Mouse (Mus musculus) limb, embryonic 15.5 days (tissue): ENCODE measurements around the gene Mfap2. TPM values are rescaled to one million over a fixed set of nuclear protein-coding genes. Genes with fewer than 3 reads are reported as not detected.
A peak's percentile ranks its signal among the peaks of the same experiment; 100 is the strongest.

Experiments used
- ATAC-seq: fragments of 200-750 bp; cut with Nextera tagmentation; 2 replicates; pipeline ENCODE4 v1.8.0; 2017; ENCODE audit warnings: low read depth, moderate TSS enrichment; ENCODE audit not compliant: insufficient number of reproducible peaks, low FRiP score, low TSS enrichment
- H3K27ac ChIP-seq: fragments of 300-500 bp; sonication (generic); 2 replicates; pipeline ENCODE4 v1.5.1; 2015; ENCODE audit warnings: moderate library complexity, mild to moderate bottlenecking, inconsistent platforms
- H3K27me3 ChIP-seq: fragments of 300-500 bp; sonication (generic); 2 replicates; pipeline ENCODE4 v1.6.1; 2015; ENCODE audit warnings: inconsistent platforms
- H3K36me3 ChIP-seq: fragments of 300-500 bp; sonication (generic); 2 replicates; pipeline ENCODE4 v1.6.1; 2015; ENCODE audit warnings: inconsistent platforms
- H3K4me1 ChIP-seq: fragments of 300-500 bp; sonication (generic); 2 replicates; pipeline ENCODE4 v1.6.1; 2015; ENCODE audit warnings: inconsistent platforms
- H3K4me2 ChIP-seq: fragments of 300-500 bp; sonication (generic); 2 replicates; pipeline ENCODE4 v1.6.1; 2015; ENCODE audit warnings: mild to moderate bottlenecking, inconsistent platforms
- H3K4me3 ChIP-seq: fragments of 300-500 bp; sonication (generic); 2 replicates; pipeline ENCODE4 v1.5.1; 2015; ENCODE audit warnings: mild to moderate bottlenecking, inconsistent platforms
- H3K9ac ChIP-seq: fragments of 300-500 bp; sonication (generic); 2 replicates; pipeline ENCODE4 v1.6.1; 2015; ENCODE audit warnings: inconsistent platforms
- H3K9me3 ChIP-seq: fragments of 300-500 bp; sonication (generic); 2 replicates; pipeline ENCODE4 v1.6.1; 2016; ENCODE audit warnings: inconsistent platforms
- WGBS: fragments of 180-500 bp; shearing (Covaris S2); methylation state at CpG from one replicate; pipeline ENCODE4 v1.1.7; 2015; 5-methylcytosine and 5-hydroxymethylcytosine counted together
- polyA plus RNA-seq: library from polyadenylated mRNA; unstranded; fragments of >200 nt; fragmentation: Nextera tagmentation; extraction: Ambion mirVana; gene quantifications from 2 replicates; pipeline ENCODE4 v1.2.1, GENCODE M21; 2015

Mfap2 gene
- 958 and 1,066 TPM in 2 replicates for polyA plus RNA-seq

DNA sequence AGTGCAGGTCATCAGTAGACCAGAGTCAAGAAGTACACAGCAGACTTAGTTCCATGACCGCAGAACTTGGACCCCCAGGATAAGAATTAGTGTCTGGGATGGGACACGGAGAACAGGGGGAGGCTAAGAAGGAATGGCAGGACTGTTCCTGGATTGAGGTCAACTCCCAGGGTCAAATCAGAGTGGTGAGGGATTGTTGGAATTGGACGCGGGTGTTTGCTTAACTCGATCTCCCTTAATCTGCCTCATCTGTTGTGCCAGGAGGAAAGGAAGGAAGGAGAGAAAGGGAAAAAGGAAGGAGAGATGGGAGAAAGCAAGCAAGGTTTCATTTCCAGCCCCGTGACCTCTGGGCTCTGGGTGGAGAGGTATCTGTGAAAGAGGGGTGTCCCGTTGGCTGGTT lies at the start of gene Mfap2:
Gene Mfap2 (plus strand): TSS at position 301 of the 400 bp plus-strand sequence.
- Histone ChIP-seq H3K4me2 (peak within 1 kb of the TSS; percentile 60), H3K4me1 (peaks cover 48% of the 10 kb centered on the region), H3K36me3 (peaks cover 52% of the 10 kb centered on the region), H3K9ac (peak within 1 kb of the TSS; percentile 84), H3K27me3 (no peaks in the 10 kb centered on the region), H3K9me3 (no peaks in the 10 kb centered on the region), H3K4me3 (peak within 1 kb of the TSS; percentile 71), H3K27ac (peak within 1 kb of the TSS; percentile 91)
- ATAC-seq, result no peak
- 14% methylated on average over 7 of the region's 7 CpGs for WGBS

DNA sequence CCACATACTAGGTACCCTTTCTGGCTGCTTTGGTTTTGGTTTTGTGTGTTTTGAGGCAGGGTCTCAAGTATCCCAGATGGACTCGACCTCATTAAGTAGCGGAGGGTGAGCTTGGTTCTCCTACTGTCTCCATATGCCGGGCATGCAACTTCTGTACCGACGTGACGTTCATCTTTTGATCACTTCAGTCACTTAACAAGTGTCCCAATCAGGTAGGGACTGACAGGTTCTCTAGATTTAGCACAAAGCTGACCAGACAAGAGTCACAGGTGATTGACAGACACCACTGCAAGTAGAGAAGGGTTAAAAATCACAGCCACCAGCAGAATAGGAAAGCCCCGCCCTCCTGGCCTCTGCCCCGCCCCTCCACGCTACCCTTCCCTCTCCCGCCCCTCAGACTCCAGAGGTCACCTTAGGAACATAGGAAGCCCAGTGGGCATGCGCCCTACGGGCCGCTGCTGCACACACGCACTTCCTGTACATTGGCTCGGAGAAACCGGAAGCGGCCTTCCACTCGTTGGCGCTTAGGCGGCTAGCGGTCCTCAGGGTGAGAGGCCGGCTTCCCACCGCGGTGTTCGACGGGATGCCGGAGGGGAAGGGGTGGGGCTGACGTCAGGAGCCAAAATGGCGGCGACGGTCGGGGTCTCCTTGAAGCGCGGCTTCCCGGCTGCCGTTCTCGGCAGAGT lies 49.3 kb upstream of the Mfap2 start, which contains the start of gene Sdhb:
Gene Sdhb (plus strand): TSS at position 423 of the 686 bp plus-strand sequence.
- ATAC-seq, result peak; percentile 94
- Histone ChIP-seq H3K4me3 (peak within 1 kb of the TSS; percentile 63), H3K9ac (peak within 1 kb of the TSS; percentile 66), H3K4me2 (peak within 1 kb of the TSS; percentile 72), H3K9me3 (no peaks in the 10 kb centered on the region), H3K4me1 (peaks cover 39% of the 10 kb centered on the region), H3K27me3 (no peaks in the 10 kb centered on the region), H3K36me3 (0 out of 2 replicates have a peak, but pooled peaks cover 1% of the 10 kb centered on the region), H3K27ac (peak within 1 kb of the TSS; percentile 85)
- 3% methylated on average over 37 of the region's 37 CpGs for WGBS

DNA sequence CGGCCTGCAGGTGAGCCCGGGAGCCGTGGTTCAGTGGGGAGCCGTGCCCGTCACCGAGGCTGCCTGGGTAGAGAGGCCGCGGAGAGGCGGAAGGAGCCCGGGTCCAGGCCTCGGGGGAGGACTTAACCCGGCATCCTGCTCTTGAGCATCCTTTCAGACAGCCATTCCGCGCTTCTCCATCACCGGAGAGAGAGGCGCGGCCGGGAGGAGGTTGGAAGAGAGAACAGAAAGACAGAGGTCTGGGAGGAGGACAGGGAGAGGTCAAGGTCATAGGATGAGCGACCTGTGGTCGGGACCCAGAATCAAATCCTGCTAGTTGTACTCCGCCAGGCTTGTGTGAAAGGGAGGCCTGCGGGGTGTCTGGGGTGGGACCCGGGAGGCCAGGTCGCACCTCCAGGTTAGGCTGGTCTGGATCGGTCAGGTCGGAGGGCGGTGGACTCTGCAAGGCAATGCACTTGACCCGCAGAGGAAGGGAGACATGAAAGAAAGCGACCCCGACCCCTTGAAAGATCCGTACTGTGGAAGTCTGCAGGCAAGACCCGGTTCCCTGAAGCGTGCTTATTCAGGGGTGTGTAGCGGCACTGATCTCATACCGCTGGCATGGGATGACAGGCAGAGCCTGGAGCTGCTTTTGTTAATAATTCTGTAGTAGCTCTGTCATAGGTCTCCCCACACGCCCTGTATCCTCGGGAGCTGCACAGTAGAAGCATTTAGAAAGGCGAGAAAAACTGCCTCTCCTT lies 48.6 kb upstream of the Mfap2 start:
- ATAC-seq, result no peak

DNA sequence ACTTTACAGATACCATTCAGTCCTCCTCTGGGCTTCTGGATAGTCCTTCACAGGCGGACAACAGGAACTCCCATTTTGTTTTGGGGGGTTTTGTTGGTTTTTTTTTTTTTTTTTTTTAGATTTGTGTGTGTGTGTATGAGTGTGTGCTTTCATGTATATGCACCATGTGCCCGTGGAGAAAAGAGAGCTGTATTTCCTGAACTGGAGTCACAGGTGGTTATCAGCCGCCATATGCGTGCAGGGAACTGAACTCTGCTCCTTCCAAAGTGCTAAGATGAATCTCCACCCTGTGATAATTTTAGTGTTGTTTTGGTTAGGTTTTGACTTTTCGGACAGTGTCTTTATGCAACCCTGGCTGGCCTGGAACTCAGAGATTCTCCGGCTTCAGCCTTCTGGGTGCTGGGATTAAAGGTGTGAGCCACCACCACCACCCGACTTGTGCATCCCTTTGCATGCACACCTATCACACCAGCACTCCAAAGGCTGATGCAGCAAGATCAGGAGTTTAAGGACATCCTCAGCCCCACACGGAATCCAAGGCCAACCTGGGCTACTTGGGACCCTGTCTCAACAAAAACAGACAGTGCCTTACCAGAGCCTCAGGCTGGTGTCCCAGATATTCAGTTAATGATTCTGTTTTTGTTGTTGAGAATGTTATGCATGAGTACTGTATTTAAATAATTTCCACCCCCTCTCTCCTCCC lies 47.9 kb upstream of the Mfap2 start:
- Histone ChIP-seq H3K4me3 (peak overlapping the region; percentile 63), H3K4me1 (peaks cover 37% of the 10 kb centered on the region), H3K27me3 (no peaks in the 10 kb centered on the region), H3K9ac (peak overlapping the region; percentile 66), H3K9me3 (no peaks in the 10 kb centered on the region), H3K4me2 (peak overlapping the region; percentile 72), H3K27ac (0 out of 2 replicates have a peak overlapping the region, but pooled peaks have one; percentile 85), H3K36me3 (peaks cover 14% of the 10 kb centered on the region)
- 73% methylated on average over 8 of the region's 8 CpGs for WGBS
- no peak for ATAC-seq

More for the DNA sequence above, 48.6 kb upstream of the Mfap2 start:
- H3K9ac ChIP-seq, result peak overlapping the region; percentile 66
- H3K4me3 ChIP-seq, result peak overlapping the region; percentile 63
- peak overlapping the region; percentile 72 for H3K4me2 ChIP-seq
- peaks cover 8% of the 10 kb centered on the region for H3K36me3 ChIP-seq
- H3K27me3 ChIP-seq, result no peaks in the 10 kb centered on the region
- no peaks in the 10 kb centered on the region for H3K9me3 ChIP-seq
- WGBS, result 2% methylated on average over 38 of the region's 38 CpGs
- H3K4me1 ChIP-seq, result peaks cover 39% of the 10 kb centered on the region
- H3K27ac ChIP-seq, result peak overlapping the region; percentile 85

DNA sequence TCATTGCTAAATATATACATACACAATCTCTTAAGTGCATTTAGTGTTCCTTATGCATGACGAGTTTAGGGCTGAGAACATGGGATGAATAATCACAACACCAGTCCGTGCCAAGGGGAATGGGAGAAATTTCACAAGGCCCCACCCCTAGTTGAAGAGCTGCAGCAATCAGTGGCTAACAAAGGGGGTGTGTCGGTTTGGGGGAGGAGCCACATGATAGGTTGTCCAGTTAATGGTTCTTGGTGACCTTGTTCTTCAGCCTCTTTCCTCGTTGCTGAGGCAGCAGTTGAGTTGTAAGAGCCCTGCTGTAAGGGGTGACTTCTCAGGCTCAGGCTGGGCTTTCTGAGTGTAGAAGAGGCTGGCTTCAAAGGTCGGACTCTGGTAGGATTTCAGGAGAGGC lies 47.3 kb upstream of the Mfap2 start:
- 38% methylated on average over 5 of the region's 5 CpGs for WGBS
- no peak overlapping the region for H3K4me3 ChIP-seq
- H3K4me1 ChIP-seq, result peaks cover 33% of the 10 kb centered on the region
- no peaks in the 10 kb centered on the region for H3K27me3 ChIP-seq
- no peak for ATAC-seq
- H3K4me2 ChIP-seq, result no peak overlapping the region
- H3K27ac ChIP-seq, result no peak overlapping the region
- H3K36me3 ChIP-seq, result peaks cover 19% of the 10 kb centered on the region
- H3K9me3 ChIP-seq, result no peaks in the 10 kb centered on the region
- no peak overlapping the region for H3K9ac ChIP-seq

DNA sequence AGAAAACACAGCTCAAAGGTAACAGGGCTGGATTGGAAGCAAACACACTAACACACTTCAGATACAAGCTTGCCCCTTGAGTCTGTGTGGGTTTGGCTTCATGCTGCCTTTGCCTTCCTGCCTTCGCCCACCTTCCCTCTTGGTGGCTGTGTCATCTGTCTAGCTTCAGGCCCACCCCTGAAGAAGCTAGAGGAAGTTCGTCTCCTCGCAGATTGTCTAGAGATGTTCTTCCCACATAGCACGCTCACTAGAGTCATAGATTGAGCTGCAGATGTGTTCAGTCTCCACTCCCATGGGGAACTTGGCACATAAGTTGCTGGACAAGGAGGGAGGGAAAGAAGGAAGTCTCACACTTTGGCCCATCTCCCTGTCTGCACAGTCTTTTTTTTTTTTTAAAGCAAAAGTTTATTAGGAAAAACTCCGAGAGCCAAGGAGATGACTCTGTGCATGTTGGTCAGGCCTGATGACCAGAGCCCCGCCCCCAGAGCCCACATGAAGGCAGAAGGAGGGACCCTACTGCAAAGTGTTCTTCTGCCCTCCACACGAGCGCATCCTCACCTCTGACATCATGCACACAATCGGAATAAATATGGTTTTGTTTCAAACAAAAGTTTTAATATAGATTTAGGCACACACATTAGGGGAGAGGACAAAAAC lies 46.1 kb upstream of the Mfap2 start:
- Histone ChIP-seq H3K4me3 (no peak overlapping the region), H3K36me3 (peaks cover 29% of the 10 kb centered on the region), H3K27me3 (no peaks in the 10 kb centered on the region), H3K9me3 (no peaks in the 10 kb centered on the region), H3K4me1 (peaks cover 29% of the 10 kb centered on the region), H3K9ac (no peak overlapping the region), H3K27ac (no peak overlapping the region), H3K4me2 (no peak overlapping the region)
- WGBS, result 80% methylated on average over 9 of the region's 9 CpGs
- no peak for ATAC-seq

DNA sequence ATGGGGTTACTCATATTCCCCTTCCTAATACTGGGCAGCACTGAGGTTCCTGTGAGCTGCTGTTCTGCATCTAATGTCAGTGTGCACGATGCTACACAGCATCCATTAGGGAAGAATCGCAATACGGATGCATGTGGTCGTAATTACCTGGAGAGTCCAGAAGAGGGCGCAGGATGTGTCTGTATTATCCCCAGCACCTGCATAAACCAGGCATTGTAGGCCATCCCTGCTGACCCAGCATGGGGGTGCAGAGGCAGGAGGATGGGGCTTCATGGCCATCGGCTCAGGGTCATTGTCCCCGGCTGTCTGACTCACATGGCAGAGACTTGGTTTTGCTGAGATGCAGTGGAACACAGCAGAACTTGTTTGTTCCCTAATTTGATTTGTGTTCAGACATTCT lies 45.6 kb upstream of the Mfap2 start:
- no peaks in the 10 kb centered on the region for H3K27me3 ChIP-seq
- no peaks in the 10 kb centered on the region for H3K9me3 ChIP-seq
- 18% methylated on average over 7 of the region's 7 CpGs for WGBS
- H3K4me3 ChIP-seq, result no peak overlapping the region
- H3K36me3 ChIP-seq, result peaks cover 31% of the 10 kb centered on the region
- H3K4me2 ChIP-seq, result no peak overlapping the region
- ATAC-seq, result no peak
- no peak overlapping the region for H3K9ac ChIP-seq
- H3K4me1 ChIP-seq, result peaks cover 29% of the 10 kb centered on the region
- H3K27ac ChIP-seq, result no peak overlapping the region

DNA sequence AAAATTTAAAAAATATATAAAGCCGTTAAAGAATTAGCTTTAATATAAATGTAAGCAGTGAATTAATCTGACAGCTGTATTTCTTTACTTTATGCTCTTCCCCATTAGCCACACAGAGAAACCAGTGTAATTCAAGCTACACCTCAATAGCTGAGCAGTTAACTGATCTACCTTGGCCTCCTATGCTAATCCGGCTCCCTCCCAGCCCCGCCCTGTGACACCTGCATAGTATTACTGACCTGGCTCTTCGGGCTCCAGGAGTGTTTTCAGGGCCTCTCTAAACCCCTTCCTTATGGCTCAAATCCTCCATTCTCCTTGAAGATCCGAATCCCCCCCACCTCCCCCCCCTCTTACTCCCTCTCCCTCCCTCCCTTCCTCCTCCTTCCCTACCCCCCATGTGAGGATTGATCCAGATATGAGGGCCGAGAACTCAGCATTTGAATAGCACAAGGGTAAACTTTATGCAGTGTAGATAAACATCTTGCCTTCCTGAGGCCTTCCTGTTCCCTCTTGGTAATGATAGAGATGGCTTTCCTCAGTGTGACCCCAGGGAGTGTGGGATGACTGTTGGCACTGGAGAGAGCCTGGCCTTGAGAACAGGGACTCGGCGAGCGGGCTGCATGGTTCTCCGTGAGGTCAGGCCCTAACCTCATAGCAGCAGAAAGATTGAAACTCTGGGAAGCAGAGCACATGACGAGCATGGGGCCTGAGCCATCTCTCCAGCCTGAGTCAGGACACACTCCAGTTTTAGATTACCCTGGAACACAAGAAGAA lies 42.6 kb upstream of the Mfap2 start:
- no peak overlapping the region for H3K4me2 ChIP-seq
- H3K4me1 ChIP-seq, result peaks cover 11% of the 10 kb centered on the region
- no peak overlapping the region for H3K27ac ChIP-seq
- no peak overlapping the region for H3K9ac ChIP-seq
- H3K4me3 ChIP-seq, result no peak overlapping the region
- no peaks in the 10 kb centered on the region for H3K27me3 ChIP-seq
- H3K36me3 ChIP-seq, result peaks cover 59% of the 10 kb centered on the region
- WGBS, result 85% methylated on average over 11 of the region's 11 CpGs
- ATAC-seq, result no peak
- H3K9me3 ChIP-seq, result no peaks in the 10 kb centered on the region

DNA sequence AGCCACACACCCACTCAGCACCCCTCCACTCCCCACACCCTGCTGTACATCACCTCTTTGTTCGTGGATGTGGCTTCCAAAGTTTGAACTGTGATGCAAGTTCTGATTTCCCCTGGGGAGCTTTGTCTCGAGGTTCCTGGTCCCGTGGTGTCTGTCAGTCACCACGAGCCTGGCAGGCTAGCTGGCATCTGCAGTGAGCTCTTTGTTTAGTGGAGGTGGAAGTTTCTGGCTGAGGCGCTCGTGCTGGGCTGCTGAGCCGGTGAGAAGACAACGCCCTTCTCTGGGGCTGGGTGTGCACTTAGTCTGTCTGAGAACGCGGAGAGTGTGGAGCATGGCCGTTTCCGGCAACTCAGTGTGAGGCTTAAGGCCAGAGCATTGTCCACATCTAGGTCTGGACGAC lies 38.5 kb upstream of the Mfap2 start:
- no peak overlapping the region for H3K9ac ChIP-seq
- H3K27ac ChIP-seq, result no peak overlapping the region
- H3K27me3 ChIP-seq, result no peaks in the 10 kb centered on the region
- no peak for ATAC-seq
- 87% methylated on average over 13 of the region's 13 CpGs for WGBS
- H3K36me3 ChIP-seq, result peaks cover 90% of the 10 kb centered on the region
- no peak overlapping the region for H3K4me2 ChIP-seq
- no peaks in the 10 kb centered on the region for H3K9me3 ChIP-seq
- H3K4me3 ChIP-seq, result no peak overlapping the region
- H3K4me1 ChIP-seq, result no peaks in the 10 kb centered on the region

DNA sequence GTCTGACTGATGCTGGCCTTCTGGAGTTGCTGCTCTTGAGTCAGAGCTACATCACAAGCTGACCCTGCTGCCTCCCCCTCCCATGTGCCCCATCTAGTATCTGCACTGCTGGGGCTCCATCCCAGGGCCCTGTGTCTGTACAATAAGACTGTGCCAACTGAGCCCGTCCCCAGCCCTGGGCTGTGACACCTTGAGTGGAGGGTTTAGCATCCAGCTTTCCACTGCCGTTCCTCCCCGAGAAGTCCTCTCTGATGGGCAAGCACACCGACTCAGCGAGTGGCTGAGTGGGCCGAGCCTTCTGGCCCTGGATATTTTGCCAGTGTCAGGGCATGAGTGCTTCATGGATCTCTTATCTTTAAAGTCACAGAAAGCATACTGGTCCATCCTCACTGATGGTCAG lies 35.8 kb upstream of the Mfap2 start:
- WGBS, result 94% methylated on average over 6 of the region's 6 CpGs
- Histone ChIP-seq H3K4me3 (no peak overlapping the region), H3K4me2 (no peak overlapping the region), H3K9ac (no peak overlapping the region), H3K9me3 (no peaks in the 10 kb centered on the region), H3K36me3 (peaks cover 95% of the 10 kb centered on the region), H3K4me1 (no peaks in the 10 kb centered on the region), H3K27ac (no peak overlapping the region), H3K27me3 (no peaks in the 10 kb centered on the region)
- no peak for ATAC-seq

DNA sequence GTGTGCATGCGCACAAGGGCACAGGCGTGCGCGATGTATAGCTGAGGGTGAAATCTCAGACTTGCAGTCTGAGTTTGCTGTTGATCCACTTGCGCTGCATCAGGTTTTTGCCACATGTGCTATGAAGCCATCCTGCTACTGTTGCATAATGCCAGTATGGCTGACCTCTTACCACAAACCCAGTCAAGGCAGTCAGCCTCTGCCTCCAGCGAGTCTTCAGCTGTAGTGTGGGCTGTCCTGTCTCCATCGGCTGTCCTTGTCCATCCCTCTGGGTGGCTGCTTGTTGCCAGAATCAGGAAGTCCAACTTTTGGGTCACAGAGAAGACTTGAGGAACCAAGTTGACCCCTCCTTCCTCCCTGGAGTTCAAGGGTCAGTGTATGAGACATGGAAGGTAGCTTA lies 34.9 kb upstream of the Mfap2 start:
- 94% methylated on average over 7 of the region's 7 CpGs for WGBS
- Histone ChIP-seq H3K27ac (no peak overlapping the region), H3K4me1 (no peaks in the 10 kb centered on the region), H3K27me3 (no peaks in the 10 kb centered on the region), H3K9me3 (no peaks in the 10 kb centered on the region), H3K4me2 (no peak overlapping the region), H3K4me3 (no peak overlapping the region), H3K36me3 (peaks cover 97% of the 10 kb centered on the region), H3K9ac (no peak overlapping the region)
- no peak for ATAC-seq
